9 mouse cellular contexts compared by ENCODE assay signal in genomic region chr7:119186374-119186773, GRCm38 (mm10). TPM values are rescaled to one million over a fixed set of nuclear protein-coding genes. Genes with fewer than 3 reads are reported as not detected.
DNase-seq lines count a peak whose midpoint lies in the region; ATAC-seq and TF ChIP-seq lines count a peak whose summit lies in the region.
"Had no signal": no experiment of that assay in that cellular context is flagged by ENCODE, and none has a peak within 500 bp of the region (broad histone marks: within the 10 kb centered on the region; RNA-seq: fewer than 3 reads in every experiment).

No protein-coding gene starts in this region.

- H3K79me2 ChIP-seq in heart, adult 2 months (replicated peaks; ENCODE audit: control insufficient read depth, insufficient read depth, low read length) = no peaks in the 10 kb centered on the region

- POLR2A ChIA-PET in Patski (lab: Charles Lee) = no interaction called here

- no peak overlapping the region for H3K4me2 ChIP-seq in heart, embryonic 12.5 days

- H3K4me3 ChIP-seq in heart, adult 2 months = no peak overlapping the region
- H3K4me3 ChIP-seq in heart, embryonic 12.5 days = no peak overlapping the region
- no peak overlapping the region for H3K4me3 ChIP-seq in olfactory bulb, adult 2 months (ENCODE audit: insufficient read depth, low read depth, low read length)

- H3K4me1 ChIP-seq in heart, adult 2 months (ENCODE audit: control insufficient read depth, insufficient read depth, low read length) = no peaks in the 10 kb centered on the region
- H3K4me1 ChIP-seq in heart, embryonic 12.5 days (replicated peaks) = peaks cover 9% of the 10 kb centered on the region; the same call in 1 of the 2 replicates
- H3K4me1 ChIP-seq in olfactory bulb, adult 2 months (ENCODE audit: control insufficient read depth, insufficient read depth, low read length) = peaks cover 15% of the 10 kb centered on the region

- H3K9ac ChIP-seq in heart, adult 2 months (ENCODE audit: low read depth, low read length) = no peak overlapping the region
- no peak overlapping the region for H3K9ac ChIP-seq in heart, embryonic 12.5 days

- no peak overlapping the region for H3K27ac ChIP-seq in heart, adult 2 months
- no peak overlapping the region for H3K27ac ChIP-seq in heart, embryonic 12.5 days (ENCODE audit: poor library complexity, severe bottlenecking)
- no peak overlapping the region for H3K27ac ChIP-seq in olfactory bulb, adult 2 months (ENCODE audit: insufficient read depth, low read depth, low read length)

- CTCF ChIA-PET in Patski (lab: Charles Lee) = interaction anchor here (2.0 kb wide), 1 partner anchor 13 kb away, joined by 4 read pairs; no protein-coding TSS in a partner anchor

- TF ChIP-seq CTCF in heart, adult 2 months (IDR thresholded peaks at IDR 0.05) = 0 out of 2 replicates have a peak, but pooled peaks have one; percentile 26
- TF ChIP-seq CTCF in Patski (IDR thresholded peaks at IDR 0.05) = peak; percentile 48
- TF ChIP-seq CTCF in olfactory bulb, adult 2 months (IDR thresholded peaks at IDR 0.05; ENCODE audit: insufficient read depth, low read depth, low read length) = peak; percentile 33; the same call in 1 of the 2 replicates

- TF ChIP-seq POLR2A in heart, adult 2 months (IDR thresholded peaks at IDR 0.05; ENCODE audit: insufficient read depth, low read depth, low read length) = no peak
- TF ChIP-seq POLR2A in olfactory bulb, adult 2 months (IDR thresholded peaks at IDR 0.05; ENCODE audit: insufficient read depth, low read depth, low read length) = no peak

- no peak for DNase-seq in heart, adult 2 months
- no peak for DNase-seq in Patski (ENCODE audit: low read depth, low spot score)
- peak; percentile 75 for DNase-seq in embryo, embryonic 10.5 days (ENCODE audit: low spot score)
- peak; percentile 27 to 84 for DNase-seq in layer of hippocampus, postnatal 25 days (ENCODE audit: extremely low spot score in 1 of 2, low spot score in 1 of 2)
- DNase-seq in T-cell, adult 2 months (ENCODE audit: low spot score) = no peak
- no peak for DNase-seq in thymus, postnatal 14 days

- TF ChIP-seq EP300 in heart, adult 2 months (IDR thresholded peaks at IDR 0.05; ENCODE audit: insufficient read depth, low read depth, low read length) = no peak

- in situ Hi-C loops in Patski (cut with MboI; ENCODE audit: low pct_unique_long_range_greater_than_20kb) = no loop called here

- peaks cover 1% of the 10 kb centered on the region; the same call in 1 of the 2 replicates for H3K27me3 ChIP-seq in heart, adult 2 months (ENCODE audit: control insufficient read depth, insufficient read depth, low read length)
- peaks cover 75% of the 10 kb centered on the region for H3K27me3 ChIP-seq in heart, embryonic 12.5 days (replicated peaks)
- H3K27me3 ChIP-seq in Patski = peaks cover 10% of the 10 kb centered on the region

- no peak for ATAC-seq in heart, embryonic 12.5 days (ENCODE audit: insufficient number of reproducible peaks, low FRiP score)
- ATAC-seq in Patski = no peak

- H3K9me3 ChIP-seq in heart, embryonic 12.5 days (replicated peaks) = no peaks in the 10 kb centered on the region

- no peaks in the 10 kb centered on the region for H3K36me3 ChIP-seq in heart, adult 2 months (ENCODE audit: control insufficient read depth, insufficient read depth, low read length)
- no peaks in the 10 kb centered on the region for H3K36me3 ChIP-seq in heart, embryonic 12.5 days

- 14% methylated on average over 11 of the region's 11 CpGs for WGBS in heart, adult 2 months
- 12% methylated on average over 11 of the region's 11 CpGs for WGBS in heart, embryonic 12.5 days
- WGBS in olfactory bulb, adult 2 months = 16% methylated on average over 11 of the region's 11 CpGs

- intact Hi-C loops in heart, adult 2 months (cut with DNase I) = no loop called here

RNA-seq across cellular contexts. Expression of gene Gpr139, which starts 2.0 kb away (rescaled TPM):
- not detected for total RNA-seq in heart, adult 2 months (2021)
- polyA plus RNA-seq in heart, adult 2 months (2012; rRNA removed) = not detected in 2 replicates
- not detected in 2 replicates for polyA plus RNA-seq in heart, embryonic 12.5 days (2016; fragmentation: Nextera tagmentation; extraction: Ambion mirVana)
- not detected for polyA plus RNA-seq in Patski (2021)
- total RNA-seq in layer of hippocampus, postnatal 25 days (2021) = 1 to 10 TPM; 1.8 to 1.9 TPM
- not detected in 2 replicates for polyA plus RNA-seq in olfactory bulb, adult 2 months (2012; ENCODE audit: insufficient read depth, insufficient read length, low replicate concordance, missing spikeins)
- total RNA-seq: heart, postnatal 14 days had no signal

Comparison
In these comparisons a context has a peak if more than half of its experiments do, and no peak if none do; other contexts are left out.
1. DNase-seq: peak in embryo, embryonic 10.5 days (single experiment) and layer of hippocampus, postnatal 25 days (2 of 2); none in heart, adult 2 months (0 of 2), Patski (single experiment), T-cell, adult 2 months (single experiment) and thymus, postnatal 14 days (single experiment).
2. Peak in every context shown above with its lines, with median percentiles within 50 percentile points of each other: CTCF ChIP-seq.